Mouse (Mus musculus): ENCODE data around the gene Psmd9.
"Not testable (repeated sequence)": the region's sequence is repeated elsewhere in the genome, so short reads cannot be mapped to it uniquely, and the experiment has no call there.

Gene Psmd9

GRCm38 (mm10) chr5:123195500-123196000 is 26.3 kb downstream of the Psmd9 start:
- no peak for DNase-seq

GRCm38 (mm10) chr5:123196746-123197145 is 27.5 kb downstream of the Psmd9 start:
- DNase-seq, result no peak

- no peak for DNase-seq
Observed at GRCm38 (mm10) chr5:123198523-123198922, 29.3 kb downstream of the Psmd9 start.

- not testable (repeated sequence) for DNase-seq
Observed at GRCm38 (mm10) chr5:123200816-123201522, 31.8 kb downstream of the Psmd9 start.

- no peak for DNase-seq
Observed at GRCm38 (mm10) chr5:123201523-123201892, 32.3 kb downstream of the Psmd9 start.

GRCm38 (mm10) chr5:123201987-123202386 is 32.8 kb downstream of the Psmd9 start:
- DNase-seq, result no peak

GRCm38 (mm10) chr5:123202771-123203170 is 33.6 kb downstream of the Psmd9 start:
- not testable (repeated sequence) for DNase-seq

- not testable (repeated sequence) for DNase-seq
Observed at GRCm38 (mm10) chr5:123203591-123203990, 34.4 kb downstream of the Psmd9 start.

GRCm38 (mm10) chr5:123222346-123223050 is 53.3 kb downstream of the Psmd9 start:
- DNase-seq, result not testable (repeated sequence)

- DNase-seq, result no peak
Observed at GRCm38 (mm10) chr5:123223051-123223410, 53.8 kb downstream of the Psmd9 start.

- not testable (repeated sequence) for DNase-seq
Observed at GRCm38 (mm10) chr5:123223861-123224260, 54.6 kb downstream of the Psmd9 start.

- no peak for DNase-seq
Observed at GRCm38 (mm10) chr5:123226851-123227250, 57.6 kb downstream of the Psmd9 start.

- peak; percentile 96 for DNase-seq
Observed at GRCm38 (mm10) chr5:123227762-123228523, 58.7 kb downstream of the Psmd9 start.

- DNase-seq, result no peak
Observed at GRCm38 (mm10) chr5:123228524-123228922, 59.3 kb downstream of the Psmd9 start.

- no peak for DNase-seq
Observed at GRCm38 (mm10) chr5:123229296-123229695, 60.1 kb downstream of the Psmd9 start.

- DNase-seq, result no peak
Observed at GRCm38 (mm10) chr5:123232180-123232579, 63.0 kb downstream of the Psmd9 start.

GRCm38 (mm10) chr5:123235731-123236130 is 66.5 kb downstream of the Psmd9 start:
- DNase-seq, result no peak

- DNase-seq, result no peak
Observed at GRCm38 (mm10) chr5:123236426-123236825, 67.2 kb downstream of the Psmd9 start.

GRCm38 (mm10) chr5:123239501-123239900 is 70.3 kb downstream of the Psmd9 start:
- DNase-seq, result no peak

GRCm38 (mm10) chr5:123245518-123245917 is 76.3 kb downstream of the Psmd9 start:
- DNase-seq, result peak; percentile 60

- DNase-seq, result no peak
Observed at GRCm38 (mm10) chr5:123251390-123251789, 82.2 kb downstream of the Psmd9 start.

- DNase-seq, result peak; percentile 97
Observed at GRCm38 (mm10) chr5:123251834-123252233, 82.6 kb downstream of the Psmd9 start, which contains the start of gene Wdr66. Gene Wdr66, plus strand, starts transcription at chr5:123252102.

All from right cerebral cortex, postnatal 4 days (tissue).